Mouse (Mus musculus): ENCODE measurements around the gene Nanos3.
A peak's percentile ranks its signal among the peaks of the same experiment; 100 is the strongest.

Nanos3 gene

GRCm38 (mm10) chr8:84201545-84202245 lies 16.7 kb upstream of the Nanos3 start:
- peak; percentile 58 for DNase-seq

DNA sequence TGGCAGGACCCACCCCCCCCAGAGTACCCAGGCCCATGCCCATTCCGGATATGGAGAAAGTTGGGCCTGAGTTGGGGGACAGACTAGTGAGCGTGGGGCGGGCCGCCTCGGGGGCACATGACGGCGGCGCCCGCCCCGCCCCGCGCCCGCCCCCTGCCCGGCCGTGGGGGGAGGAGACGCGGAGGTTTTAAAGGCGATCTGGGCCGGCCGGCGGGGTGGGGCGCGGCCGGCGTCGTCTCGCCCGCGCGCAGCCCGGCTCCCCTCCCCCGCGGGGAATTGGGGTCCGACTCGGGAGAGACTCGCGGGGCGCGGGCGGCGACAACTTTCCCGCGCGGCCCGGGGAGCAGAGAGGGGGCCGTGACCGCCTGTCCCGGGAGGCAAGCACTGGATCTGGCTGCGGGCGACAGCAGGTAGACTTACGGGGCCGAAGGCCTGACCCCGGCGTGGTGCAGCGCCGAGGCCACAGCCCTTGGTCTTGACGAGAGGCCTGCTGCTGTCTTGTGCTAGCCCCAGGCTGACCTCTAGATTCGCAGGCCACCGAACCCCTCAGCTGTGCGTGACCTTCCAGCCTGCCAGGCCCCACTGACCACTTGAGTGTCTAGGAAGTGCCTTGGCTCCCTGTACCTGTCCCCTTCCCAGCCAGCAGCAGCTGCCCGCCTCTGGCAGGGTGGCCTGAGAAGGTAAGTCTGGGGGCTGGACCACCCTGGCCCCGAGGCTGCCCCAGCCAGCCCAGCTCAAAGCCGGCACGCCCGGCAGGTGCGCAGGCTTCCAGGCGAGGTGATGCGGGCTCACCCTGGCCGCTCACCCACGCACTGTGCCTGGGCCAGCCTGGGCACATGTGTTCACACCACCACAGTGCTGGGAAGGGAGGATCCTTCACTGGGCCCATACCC lies 15.9 kb upstream of the Nanos3 start:
- DNase-seq, result peak; percentile 62

- DNase-seq, result no peak
Observed at GRCm38 (mm10) chr8:84200126-84200555, 15.1 kb upstream of the Nanos3 start.

DNA sequence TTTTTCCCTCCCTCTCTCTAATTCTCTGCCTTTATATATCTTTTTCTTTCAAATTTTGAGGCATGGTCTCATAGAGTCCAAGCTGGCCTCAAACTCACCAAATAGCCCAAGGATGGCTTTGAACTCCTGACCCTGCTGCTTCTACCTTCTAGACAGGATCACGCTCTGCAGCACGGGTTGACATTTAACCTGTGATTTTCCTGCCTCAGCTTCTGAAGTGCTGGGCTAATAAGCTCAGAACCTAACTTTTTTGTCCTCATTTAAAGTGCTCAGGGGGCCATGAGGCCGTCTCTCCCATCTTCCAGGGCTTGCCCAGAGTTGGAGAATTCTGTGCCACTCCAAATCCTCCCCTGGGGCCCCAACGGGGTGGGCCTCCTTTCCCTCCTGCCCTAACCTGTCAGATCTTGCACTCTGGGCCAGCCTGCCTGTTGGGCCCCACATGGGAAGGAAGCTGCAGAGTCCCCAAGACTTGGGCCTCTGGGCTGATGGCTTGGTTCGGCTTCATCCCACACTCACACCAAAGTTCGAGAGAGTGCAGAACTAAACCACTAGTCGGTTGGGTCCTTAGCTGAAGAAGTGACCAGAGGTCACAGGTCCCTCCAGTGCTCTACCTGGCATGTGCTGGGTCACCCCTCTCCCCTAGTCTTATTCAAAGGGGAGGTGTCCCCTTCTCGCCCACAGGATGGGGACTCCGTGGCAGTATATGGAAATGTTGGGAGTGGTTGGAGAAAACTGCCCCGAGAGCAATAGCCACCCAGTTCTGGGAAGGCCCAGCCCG lies 14.5 kb upstream of the Nanos3 start:
- no peak for DNase-seq

- no peak for DNase-seq
Observed at GRCm38 (mm10) chr8:84198871-84199270, 13.9 kb upstream of the Nanos3 start.

DNA sequence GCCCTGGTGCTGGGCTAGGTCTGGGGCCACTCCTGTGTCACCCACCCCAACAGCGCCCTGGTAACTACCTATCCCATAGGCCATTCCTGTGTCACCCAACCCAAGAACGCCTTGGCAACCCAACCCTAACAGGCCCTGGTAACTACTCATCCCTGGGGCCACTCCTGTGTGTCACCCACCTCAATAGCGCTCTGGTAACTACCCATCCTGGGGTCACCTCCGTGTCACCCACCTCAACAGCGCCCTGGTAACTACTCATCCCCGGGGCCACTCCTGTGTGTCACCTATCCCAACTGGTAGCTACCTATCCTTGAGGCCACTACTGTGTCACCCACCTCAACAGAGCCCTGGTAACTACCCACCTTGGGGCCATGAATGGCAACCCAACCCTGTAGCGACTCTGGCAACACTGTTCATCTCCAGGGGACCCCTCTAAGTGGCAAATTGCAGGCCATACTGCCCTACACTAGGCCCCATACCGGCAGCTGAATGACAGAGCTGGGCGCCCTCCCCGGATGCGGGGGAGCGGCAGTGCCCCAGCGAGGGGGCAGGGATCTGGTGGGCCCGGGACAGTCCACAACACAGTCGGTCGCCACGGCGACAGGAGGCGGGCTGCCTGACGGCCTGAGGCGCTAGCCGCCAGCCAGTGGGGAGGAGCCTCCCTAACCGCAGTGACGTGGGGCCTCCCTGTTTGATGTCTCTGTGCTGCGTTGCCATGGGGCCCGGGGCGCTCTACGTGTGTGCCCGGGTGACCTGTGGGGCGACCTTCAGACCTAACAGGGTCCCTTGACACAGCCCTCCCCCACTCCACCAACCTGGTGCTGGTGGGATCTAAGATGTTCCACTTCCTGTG lies 13.1 kb upstream of the Nanos3 start:
- peak; percentile 84 for DNase-seq

DNA sequence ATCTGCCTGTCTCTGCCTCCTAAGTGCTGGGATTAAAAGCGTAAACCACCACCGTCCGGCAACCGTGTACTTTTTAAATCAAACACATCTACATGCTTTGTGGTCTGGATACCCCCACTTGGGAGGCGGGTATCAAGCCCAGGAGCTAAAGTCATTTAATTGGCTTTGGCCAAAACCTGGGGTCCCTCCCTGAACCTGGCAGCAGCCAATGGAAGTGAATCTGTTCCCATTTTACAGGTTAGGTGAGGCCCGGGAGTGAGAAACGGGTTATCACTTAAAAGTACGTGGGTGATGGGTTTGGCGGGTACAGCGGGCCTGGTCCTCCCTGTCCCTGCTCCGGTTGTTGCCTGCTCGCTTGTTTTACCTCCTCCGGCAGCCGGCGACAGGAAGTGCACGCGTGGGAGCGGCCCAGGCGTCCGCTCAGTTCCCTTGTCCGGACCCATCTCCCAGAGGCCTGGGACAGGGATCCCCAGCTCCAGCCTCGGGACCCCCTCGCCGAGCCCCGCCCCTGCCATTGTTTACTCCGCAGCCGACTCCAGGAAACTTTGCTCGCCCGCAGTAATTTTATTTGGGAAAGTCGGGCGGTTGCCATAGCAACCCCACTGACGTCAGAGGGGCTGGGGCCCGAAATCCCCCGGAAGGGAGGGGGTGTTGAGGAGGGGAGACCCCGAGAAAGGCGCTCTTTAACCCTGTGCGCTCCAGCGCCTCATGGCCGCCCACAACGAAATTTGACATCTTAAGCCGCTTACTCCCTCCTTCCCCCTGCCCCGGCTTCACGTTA lies 12.3 kb upstream of the Nanos3 start:
- peak; percentile 75 for DNase-seq

DNA sequence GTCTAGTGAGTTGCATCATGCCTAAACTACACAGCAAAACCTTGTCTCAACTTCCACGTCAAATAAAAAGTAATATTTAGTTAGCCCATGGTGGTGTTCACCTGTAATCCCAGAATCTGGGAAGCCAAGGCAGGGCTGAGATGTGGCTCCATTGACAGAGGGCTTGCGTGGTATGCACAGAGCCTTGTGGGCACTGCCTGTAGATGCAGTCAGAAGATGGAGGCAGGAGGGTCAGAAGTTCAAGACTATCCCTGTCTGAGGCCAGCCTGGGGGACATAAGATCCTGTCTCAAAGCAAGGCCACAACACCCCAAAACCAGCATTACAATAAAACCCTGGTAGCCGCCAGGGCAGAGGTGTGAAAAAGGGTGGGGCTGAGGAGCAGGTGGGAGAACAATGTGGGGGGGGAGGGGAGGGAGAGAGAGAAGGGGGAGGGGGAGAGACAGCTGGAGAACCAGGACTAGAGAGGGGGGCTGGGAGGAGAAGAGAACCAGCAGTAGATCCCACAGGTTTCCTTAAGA lies 9.3 kb upstream of the Nanos3 start:
- DNase-seq, result no peak

DNA sequence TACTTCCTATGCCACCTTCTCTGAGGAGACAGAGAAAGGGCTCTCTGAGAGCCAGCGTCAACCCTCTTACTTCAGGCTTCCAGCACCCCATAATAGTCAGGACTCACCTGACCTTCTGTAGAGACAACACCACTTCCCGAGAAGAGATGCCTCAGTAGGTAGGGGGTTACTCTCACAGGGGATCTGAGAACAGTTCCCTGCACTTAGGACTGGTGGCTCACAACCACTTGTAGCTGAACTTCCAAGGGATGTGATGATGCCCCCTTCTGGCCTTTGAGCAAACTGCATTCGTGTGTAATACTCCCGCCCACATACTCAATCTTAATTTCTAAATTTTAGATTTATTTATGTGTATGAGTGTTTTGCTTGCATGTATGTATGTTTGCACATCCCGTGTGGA lies 8.5 kb upstream of the Nanos3 start:
- no peak for DNase-seq

- DNase-seq, result no peak
Observed at GRCm38 (mm10) chr8:84193161-84193560, 8.1 kb upstream of the Nanos3 start.

GRCm38 (mm10) chr8:84192555-84192954 lies 7.5 kb upstream of the Nanos3 start:
- peak; percentile 67 for DNase-seq

DNA sequence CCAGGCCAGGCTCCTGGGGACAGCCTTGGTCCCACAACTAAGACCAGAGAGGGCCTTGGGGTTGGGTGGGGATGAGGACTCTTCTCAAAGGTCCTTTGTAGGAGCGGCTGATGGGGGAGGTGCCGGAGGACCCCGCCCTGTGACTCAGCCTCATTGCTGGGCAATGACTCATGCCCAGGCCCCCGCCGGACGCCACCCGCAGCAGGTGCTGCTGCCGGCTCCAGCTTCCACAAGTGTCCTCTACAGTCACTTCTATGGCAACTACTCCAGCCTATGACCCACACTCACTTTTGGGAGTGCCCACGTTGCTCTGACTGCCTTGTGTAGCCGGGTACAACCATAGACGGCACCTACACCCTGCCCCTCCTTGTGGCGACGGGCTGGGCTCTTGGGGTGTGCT lies 7.0 kb upstream of the Nanos3 start:
- DNase-seq, result no peak

GRCm38 (mm10) chr8:84190191-84190867 lies 5.3 kb upstream of the Nanos3 start:
- no peak for DNase-seq

- no peak for DNase-seq
Observed at GRCm38 (mm10) chr8:84189603-84190002, 4.6 kb upstream of the Nanos3 start.

- DNase-seq, result no peak
Observed at GRCm38 (mm10) chr8:84188671-84189070, 3.7 kb upstream of the Nanos3 start.

DNA sequence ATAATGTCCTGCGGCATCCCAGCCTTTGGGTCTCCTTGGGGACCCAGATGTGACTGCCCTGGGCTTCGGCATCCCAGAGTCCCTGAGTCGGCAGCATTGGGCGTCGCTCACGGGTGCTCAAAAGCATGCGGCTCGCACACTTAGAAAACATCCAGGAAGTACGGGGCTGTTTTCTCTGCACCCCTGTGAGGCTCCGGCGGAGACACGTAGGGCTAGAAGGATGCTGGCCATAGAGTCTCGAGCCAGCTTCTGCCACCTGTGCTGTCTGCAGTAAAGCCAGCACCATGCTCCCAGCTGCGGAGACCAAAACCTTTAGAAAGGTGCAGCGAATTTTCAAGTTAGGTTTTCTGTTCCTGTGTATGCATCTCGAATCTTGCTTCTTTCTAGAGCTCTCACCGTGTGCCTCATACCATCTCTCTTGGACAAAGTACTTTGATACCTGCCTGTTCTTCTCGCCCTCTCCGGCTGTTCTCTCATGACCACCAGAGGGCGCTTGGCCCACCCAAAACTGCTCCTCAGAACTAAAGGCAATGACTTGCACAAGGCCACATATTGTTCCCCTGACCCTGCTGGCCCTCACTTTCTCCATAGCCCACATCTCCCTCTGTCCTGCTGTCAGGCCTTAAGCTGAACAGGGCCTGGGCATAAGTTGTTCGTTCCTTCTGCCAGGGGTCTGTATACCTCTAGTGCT lies 2.2 kb upstream of the Nanos3 start:
- no peak for DNase-seq

DNA sequence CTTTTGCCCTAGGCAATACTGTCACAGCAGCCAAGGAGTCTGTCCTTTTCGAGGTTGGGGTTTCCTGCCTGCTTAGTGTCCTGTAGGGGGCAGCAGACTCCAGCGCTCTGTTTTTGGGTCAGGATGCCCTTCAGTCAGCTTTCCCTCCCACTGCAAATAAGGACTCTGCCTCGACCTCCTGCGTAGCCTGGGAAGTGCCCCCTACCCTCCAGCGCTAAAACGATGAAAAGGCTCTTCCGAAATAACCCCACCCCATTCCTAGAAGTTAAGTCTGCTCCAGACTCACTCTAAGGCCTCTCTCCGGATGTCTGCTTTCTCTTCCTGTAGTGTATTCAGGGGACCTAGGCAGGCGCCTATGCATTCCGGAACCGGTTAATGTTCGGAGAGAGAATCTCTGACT lies 1.5 kb upstream of the Nanos3 start:
- DNase-seq, result peak; percentile 72

DNA sequence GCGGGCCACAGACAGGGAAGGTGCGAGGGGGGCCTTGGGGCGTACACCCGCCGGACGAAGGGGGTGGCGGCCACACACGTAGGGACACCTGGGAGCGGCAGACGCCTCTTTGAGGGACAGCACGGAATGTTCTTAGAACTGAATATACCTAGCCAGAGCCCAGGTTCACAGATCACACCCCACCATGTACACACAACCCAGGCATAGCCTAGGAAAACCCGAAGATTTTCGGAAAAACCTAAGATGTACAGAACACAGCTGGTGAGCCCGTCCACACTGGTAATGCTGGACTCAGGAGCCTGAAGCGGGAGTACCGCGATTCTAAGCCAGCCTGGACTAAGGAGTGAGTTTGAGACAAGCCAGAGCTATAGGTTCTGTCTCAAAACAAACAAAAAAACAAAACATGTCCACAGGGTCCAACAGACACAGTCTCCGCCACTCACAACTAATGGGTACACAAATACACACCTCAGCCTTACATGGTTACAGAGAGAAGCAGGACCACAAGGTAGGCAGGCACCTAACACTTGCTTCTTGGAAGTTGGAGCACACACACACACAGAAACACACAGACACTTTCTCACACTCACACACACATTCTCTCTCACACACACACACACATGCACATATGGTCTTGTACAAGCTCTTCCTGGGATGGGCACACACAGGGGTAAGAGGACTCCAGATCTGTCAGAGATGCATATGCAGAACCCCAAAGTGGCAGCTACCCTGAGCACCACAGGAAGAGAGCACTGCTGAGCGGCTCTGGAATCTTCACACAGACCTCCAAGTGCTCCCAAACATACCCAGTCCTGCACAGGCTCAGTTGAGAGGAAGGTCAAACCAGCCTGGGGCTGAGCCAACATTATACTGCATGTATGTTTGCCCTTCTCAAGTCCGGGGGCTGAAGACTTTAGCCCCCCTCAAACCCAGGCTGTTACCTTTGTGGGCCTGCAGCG lies 653 bp downstream of the Nanos3 start:
- no peak for DNase-seq
